Mouse (Mus musculus): ENCODE results near the gene Lrp3. TPM values are rescaled to one million over a fixed set of nuclear protein-coding genes. Genes with fewer than 3 reads are reported as not detected.
"Not testable (repeated sequence)": the region's sequence is repeated elsewhere in the genome, so short reads cannot be mapped to it uniquely, and the experiment has no call there.

The Lrp3 gene
- total RNA-seq (2022), result 10 to 100 TPM; 74.3 to 86.0 (median 77.5) TPM

DNA sequence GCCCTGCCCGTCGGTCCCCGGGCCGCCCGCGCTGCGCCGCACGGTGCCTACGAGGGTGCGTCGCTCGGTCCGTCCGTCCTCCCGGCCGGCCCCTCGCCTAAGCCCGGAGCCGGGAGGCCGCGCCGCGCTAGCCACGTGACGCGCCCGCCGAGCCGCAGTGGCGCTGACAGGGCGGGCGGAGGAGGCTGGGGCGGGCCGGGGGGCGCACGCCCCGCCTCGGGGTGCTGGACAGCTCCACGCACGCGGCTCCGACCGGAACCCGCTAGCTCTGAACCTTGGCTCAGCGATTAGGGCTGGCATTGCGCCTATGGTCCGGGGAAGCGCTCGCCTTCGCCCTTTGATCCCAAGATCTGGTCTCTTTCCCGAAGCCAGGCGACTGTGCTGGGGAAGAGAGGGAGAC, at the start of gene Lrp3:
TSS of gene Lrp3 (minus strand) at position 274 of the 400 bp plus-strand sequence.
- DNase-seq (ENCODE audit: low spot score in 2 of 2), result peak in 1 of 2 experiments; percentile 57

DNA sequence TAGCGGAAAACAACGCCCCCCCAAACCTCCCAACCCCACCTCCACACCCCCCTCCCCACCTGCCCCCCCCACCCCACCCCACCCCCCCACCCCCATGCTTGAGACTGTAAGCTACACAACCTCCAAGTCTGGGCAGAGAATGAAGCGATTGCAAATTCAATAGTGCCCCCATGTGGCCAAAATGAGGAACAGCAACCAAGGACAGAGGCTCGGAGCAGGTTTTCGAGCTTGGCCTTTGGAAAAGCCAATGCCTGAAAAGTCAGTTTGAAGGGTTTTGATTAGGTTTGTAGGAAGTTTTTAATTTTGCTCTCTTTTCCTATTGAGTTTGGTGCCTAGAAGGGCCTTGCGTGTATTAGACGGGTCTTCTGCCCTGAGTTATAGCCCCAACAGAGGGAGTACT, 49.4 kb upstream of the Lrp3 start:
- DNase-seq (ENCODE audit: low spot score in 2 of 2), result no peak

DNA sequence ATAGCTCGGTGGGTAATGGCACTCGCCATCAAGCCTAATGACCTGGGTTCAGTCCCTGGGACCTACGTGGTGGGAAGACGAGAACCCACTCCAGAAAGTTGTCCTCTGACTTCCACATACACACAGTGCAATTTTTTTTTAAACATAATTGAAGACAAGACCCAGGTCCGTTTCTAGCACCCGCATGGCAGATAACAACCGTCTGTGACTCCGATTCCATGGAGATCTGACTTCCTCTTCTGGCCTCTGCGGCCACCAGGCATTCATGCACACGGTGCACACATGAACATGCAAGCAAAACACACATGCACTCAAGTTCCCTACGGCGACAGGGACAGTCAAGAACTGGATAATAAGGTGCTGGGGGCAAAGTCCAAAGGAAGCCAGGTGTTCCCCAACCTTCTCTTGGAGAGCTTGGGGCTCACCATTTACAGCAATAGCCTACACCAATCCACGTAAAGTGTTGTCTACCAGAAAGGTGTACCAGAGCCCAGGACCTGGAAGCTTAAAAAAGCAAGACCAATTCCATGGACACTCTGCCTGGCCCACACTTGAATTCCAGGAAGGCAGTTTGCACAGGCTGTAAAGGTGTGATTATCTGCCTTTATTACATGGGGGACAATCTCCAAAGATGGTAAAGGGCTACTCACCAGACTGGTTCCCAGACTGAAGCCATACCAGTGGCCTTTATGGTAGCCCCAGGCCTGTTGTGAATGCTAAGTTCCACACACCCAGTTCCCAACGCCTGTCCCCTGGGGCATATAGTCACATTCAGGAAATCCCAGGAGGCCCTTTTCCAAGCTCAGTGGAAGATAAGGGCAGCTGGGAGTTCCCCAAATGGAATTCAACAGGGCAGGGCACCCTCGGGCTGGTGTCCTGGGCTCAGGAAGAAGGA, 48.5 kb upstream of the Lrp3 start:
- no peak for DNase-seq (ENCODE audit: low spot score in 2 of 2)

DNA sequence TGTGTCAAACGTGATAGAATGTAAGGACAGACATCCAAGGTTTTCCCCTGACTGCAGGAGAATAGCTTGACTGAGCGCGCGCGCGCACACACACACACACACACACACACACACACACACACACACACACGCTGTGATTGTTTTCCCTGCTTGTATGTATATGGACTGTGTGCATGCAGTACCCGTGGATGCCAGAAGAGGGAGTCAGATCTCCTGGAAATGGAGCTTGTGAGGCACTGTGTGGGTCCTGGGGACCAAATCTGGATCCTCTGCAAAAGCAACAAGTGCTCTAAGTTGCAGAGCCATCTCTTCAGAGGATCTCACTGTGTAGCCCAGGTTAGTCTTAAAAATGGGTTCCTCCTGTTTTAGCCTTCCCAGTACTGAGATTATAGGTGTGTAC, 44.1 kb upstream of the Lrp3 start:
- no peak for DNase-seq (ENCODE audit: low spot score in 2 of 2)

DNA sequence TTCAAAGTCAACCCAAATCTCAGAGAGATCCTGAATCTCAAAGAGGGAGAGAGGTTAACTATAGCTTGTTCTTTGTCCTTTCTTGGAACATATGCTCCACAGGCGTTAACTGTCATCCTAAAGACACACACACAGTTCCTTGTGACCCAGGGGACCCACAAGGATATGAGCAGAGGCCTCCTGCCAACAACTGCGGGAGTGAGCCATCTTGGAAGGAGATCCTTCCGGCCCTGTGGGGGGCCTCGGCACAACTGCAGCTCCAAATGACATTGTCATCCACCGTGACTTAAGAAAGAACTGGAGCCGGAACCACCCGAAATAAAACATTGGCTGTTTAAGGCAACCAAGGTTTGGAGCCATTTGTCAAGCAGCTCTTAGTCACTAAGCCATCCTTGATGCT, 43.0 kb upstream of the Lrp3 start:
- DNase-seq (ENCODE audit: low spot score in 2 of 2), result no peak

- no peak for DNase-seq (ENCODE audit: low spot score in 2 of 2)
These were observed 36.8 kb upstream of the Lrp3 start for GRCm38 (mm10) chr7:35252041-35252558.

GRCm38 (mm10) chr7:35237935-35238334, 22.6 kb upstream of the Lrp3 start:
- not testable (repeated sequence) for DNase-seq (ENCODE audit: low spot score in 2 of 2)

- peak; percentile 23 to 79 for DNase-seq (ENCODE audit: low spot score in 2 of 2)
These were observed 20.0 kb upstream of the Lrp3 start for GRCm38 (mm10) chr7:35235308-35235707.

- DNase-seq (ENCODE audit: low spot score in 2 of 2), result peak; percentile 95 to 100
These were observed 19.3 kb upstream of the Lrp3 start for GRCm38 (mm10) chr7:35234361-35235245.

- no peak for DNase-seq (ENCODE audit: low spot score in 2 of 2)
These were observed 18.6 kb upstream of the Lrp3 start for GRCm38 (mm10) chr7:35233861-35234260.

DNA sequence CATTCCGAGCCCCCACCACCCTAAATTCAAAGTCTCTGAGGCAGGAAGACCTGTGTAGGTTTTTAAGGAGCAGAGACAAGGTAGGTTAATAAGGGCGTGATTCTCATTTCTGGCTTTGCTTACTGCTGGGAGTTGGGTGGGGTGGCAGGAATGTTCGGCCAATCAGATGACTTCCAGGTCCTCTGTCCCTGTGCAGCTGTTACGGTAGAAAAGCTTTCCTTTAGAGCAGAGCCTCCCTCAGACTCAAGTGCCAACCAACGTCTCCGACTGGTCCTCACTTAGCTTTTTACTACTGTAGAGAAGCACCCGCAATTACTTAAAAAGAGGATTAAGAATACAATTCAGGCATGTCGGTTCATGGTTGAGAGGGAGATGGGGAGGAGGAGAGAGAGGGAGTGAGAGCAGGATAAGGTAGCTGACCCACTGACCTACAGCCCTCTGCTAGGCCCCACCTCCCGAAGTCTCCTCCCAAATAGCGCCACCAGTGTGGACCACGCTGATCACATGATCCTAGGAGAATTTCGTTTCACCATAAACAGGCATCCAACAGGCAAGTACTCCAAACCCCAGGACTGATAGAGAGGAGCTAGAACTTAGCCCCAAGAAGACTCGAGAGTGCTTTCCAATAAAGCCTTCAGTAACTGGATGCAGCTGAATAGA, 17.6 kb upstream of the Lrp3 start:
- no peak for DNase-seq (ENCODE audit: low spot score in 2 of 2)

DNA sequence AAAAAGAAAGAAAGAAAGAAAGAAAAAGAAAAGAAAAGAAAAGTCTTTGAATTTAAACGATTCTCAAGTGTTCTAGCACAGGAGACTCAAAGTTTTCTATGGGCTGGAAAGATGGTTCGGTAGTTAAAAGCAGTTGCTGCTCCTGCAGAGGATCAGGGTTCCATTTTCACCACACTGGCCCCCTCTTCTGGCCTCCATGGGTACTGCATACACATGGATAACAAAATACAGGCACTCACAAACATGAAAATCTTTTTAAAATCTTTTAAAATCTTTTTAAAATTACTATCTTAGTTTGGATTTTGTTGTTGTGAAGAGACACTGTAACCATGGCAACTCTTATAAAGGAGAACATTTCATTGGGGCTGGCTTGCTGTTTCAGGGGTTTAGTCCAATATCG, 15.0 kb upstream of the Lrp3 start:
- DNase-seq (ENCODE audit: low spot score in 2 of 2), result no peak

DNA sequence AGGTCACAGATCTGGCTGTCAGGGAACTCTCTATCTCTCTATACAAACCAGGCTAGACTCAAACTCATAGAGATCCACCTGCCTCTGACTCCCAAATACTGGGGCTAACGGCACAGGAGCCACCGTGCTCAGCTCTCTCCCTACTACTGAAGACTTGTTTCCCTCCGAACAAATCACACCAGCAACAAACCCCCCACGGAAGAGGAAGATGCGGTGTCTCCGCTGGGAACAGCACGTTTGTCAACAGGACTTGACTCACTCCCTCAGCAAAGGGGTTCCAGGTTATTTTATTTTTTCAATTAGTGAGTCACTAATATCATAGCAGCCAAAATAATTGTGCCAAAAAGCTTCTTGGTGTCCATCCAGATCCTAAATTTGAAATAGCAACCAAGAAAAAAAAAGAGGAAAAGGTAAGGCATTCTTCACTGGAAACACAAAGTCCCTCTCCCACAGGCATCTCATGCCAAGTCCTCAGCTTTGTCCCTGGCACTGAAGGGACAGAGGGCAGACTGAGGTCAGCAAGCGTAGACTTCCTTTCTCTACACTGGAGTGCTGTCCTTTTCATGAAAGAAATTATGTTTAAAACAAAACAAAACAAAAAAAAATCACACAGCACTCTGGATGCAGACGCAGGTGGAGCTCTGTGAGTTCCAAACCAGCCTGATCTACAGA, 5.5 kb upstream of the Lrp3 start:
- DNase-seq (ENCODE audit: low spot score in 2 of 2), result no peak

DNA sequence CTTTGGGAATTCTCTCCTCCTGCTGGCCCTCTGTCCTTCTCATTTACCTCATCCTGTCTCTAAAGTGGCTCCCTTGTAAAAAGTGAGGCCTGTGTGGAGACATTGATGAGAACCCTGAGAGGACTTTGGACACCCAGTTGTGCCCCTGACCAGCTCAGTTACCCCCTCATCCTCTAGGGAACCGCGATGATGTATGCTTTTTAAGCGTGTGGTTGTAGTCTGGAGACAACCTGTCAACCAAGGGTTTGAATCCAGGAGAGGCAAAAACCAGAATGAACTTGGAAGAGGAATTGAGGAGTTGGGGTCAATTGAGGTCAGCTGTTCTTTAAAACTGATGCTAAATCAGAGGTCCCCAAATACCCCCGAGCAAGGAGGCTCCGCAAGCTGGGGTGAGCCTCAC, 433 bp upstream of the Lrp3 start:
- no peak for DNase-seq (ENCODE audit: low spot score in 2 of 2)

GRCm38 (mm10) chr7:35214442-35215222, 666 bp downstream of the Lrp3 start:
- no peak for DNase-seq (ENCODE audit: low spot score in 2 of 2)

GRCm38 (mm10) chr7:35211791-35212190, 3.5 kb downstream of the Lrp3 start:
- no peak for DNase-seq (ENCODE audit: low spot score in 2 of 2)

GRCm38 (mm10) chr7:35199755-35200154, 15.5 kb downstream of the Lrp3 start:
- DNase-seq (ENCODE audit: low spot score in 2 of 2), result no peak

- no peak for DNase-seq (ENCODE audit: low spot score in 2 of 2)
These were observed 16.1 kb downstream of the Lrp3 start for GRCm38 (mm10) chr7:35198981-35199754.

DNA sequence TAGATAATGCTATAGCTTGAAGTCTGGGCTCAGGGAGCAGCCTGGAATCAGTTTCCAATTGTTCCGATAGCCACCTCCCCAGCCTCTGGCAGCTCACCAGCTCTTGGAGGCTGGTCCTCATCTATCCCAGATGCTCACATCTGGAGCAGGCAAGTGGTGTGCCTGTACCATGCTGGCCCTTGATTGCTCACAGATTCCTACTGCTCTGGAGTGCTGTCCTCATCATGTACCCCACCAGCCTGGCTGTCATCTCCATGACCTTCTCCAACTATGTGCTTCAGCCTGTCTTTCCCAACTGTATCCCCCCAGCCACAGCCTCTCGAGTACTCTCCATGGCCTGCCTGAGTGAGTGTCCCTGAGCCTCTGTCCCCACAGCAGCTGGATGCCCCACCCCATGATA, 18.3 kb downstream of the Lrp3 start:
- no peak for DNase-seq (ENCODE audit: low spot score in 2 of 2)

Measured in left cerebral cortex, adult 8-10 months (tissue).